Mouse (Mus musculus): ENCODE measurements at regions not wholly inside any gene's neighbourhood (a gene's known extent, or its start where the extent isn't known, plus 50 kb on each side); places are given as distances from the start of the nearest gene placed in this dataset.

- ATAC-seq (replicated peaks; ENCODE audit: low FRiP score) (no peak), DNase-seq (ENCODE audit: low spot score) (no peak)
- no peak overlapping the region for H3K4me2 ChIP-seq
- H3K9me3 ChIP-seq (ENCODE audit: control insufficient read depth, low read length): no peaks in the 10 kb centered on the region
- H3K4me1 ChIP-seq (replicated peaks; ENCODE audit: control insufficient read depth, insufficient read depth, low read length): no peaks in the 10 kb centered on the region
- no peak overlapping the region for H3K4me3 ChIP-seq (ENCODE audit: low read depth, low read length)
- no peaks in the 10 kb centered on the region for H3K36me3 ChIP-seq (ENCODE audit: control insufficient read depth, insufficient read depth, low read length)
- WGBS: 75% methylated on average over 2 of the region's 2 CpGs
- H3K9ac ChIP-seq (ENCODE audit: low read depth, low read length): no peak overlapping the region
- no peak overlapping the region for H3K27ac ChIP-seq (ENCODE audit: low read depth, low read length)
- no peaks in the 10 kb centered on the region for H3K27me3 ChIP-seq (replicated peaks; ENCODE audit: control insufficient read depth, insufficient read depth, low read length)
Measured at GRCm38 (mm10) chr10:87639339-87639738, 117.7 kb downstream of the Pah start.

GRCm38 (mm10) chr10:87649091-87649490 lies 127.5 kb downstream of the Pah start:
- Histone ChIP-seq H3K9ac (ENCODE audit: low read depth, low read length) (no peak overlapping the region), H3K27me3 (replicated peaks; ENCODE audit: control insufficient read depth, insufficient read depth, low read length) (no peaks in the 10 kb centered on the region), H3K4me3 (ENCODE audit: low read depth, low read length) (no peak overlapping the region), H3K27ac (ENCODE audit: low read depth, low read length) (no peak overlapping the region), H3K9me3 (ENCODE audit: control insufficient read depth, low read length) (no peaks in the 10 kb centered on the region), H3K4me1 (replicated peaks; ENCODE audit: control insufficient read depth, insufficient read depth, low read length) (no peaks in the 10 kb centered on the region), H3K4me2 (no peak overlapping the region), H3K36me3 (ENCODE audit: control insufficient read depth, insufficient read depth, low read length) (no peaks in the 10 kb centered on the region)
- ATAC-seq (replicated peaks; ENCODE audit: low FRiP score): no peak
- WGBS: 13% methylated on average over 1 of the region's 1 CpGs
- no peak for DNase-seq (ENCODE audit: low spot score)

- Histone ChIP-seq H3K9me3 (ENCODE audit: control insufficient read depth, low read length) (no peaks in the 10 kb centered on the region), H3K4me1 (replicated peaks; ENCODE audit: control insufficient read depth, insufficient read depth, low read length) (no peaks in the 10 kb centered on the region), H3K36me3 (ENCODE audit: control insufficient read depth, insufficient read depth, low read length) (no peaks in the 10 kb centered on the region), H3K27me3 (replicated peaks; ENCODE audit: control insufficient read depth, insufficient read depth, low read length) (no peaks in the 10 kb centered on the region), H3K27ac (ENCODE audit: low read depth, low read length) (no peak overlapping the region), H3K4me3 (ENCODE audit: low read depth, low read length) (no peak overlapping the region), H3K4me2 (no peak overlapping the region), H3K9ac (ENCODE audit: low read depth, low read length) (no peak overlapping the region)
- DNase-seq (ENCODE audit: low spot score) (no peak), ATAC-seq (replicated peaks; ENCODE audit: low FRiP score) (no peak)
- 75% methylated on average over 8 of the region's 8 CpGs for WGBS
Measured at GRCm38 (mm10) chr10:87652139-87652740, 130.6 kb downstream of the Pah start.

GRCm38 (mm10) chr10:87654112-87654511 lies 132.5 kb downstream of the Pah start:
- H3K4me2 ChIP-seq: no peak overlapping the region
- H3K4me3 ChIP-seq (ENCODE audit: low read depth, low read length): no peak overlapping the region
- WGBS: 69% methylated on average over 4 of the region's 4 CpGs
- no peak for DNase-seq (ENCODE audit: low spot score)
- no peak for ATAC-seq (replicated peaks; ENCODE audit: low FRiP score)
- H3K27me3 ChIP-seq (replicated peaks; ENCODE audit: control insufficient read depth, insufficient read depth, low read length): no peaks in the 10 kb centered on the region
- no peaks in the 10 kb centered on the region for H3K4me1 ChIP-seq (replicated peaks; ENCODE audit: control insufficient read depth, insufficient read depth, low read length)
- no peak overlapping the region for H3K27ac ChIP-seq (ENCODE audit: low read depth, low read length)
- no peaks in the 10 kb centered on the region for H3K9me3 ChIP-seq (ENCODE audit: control insufficient read depth, low read length)
- no peaks in the 10 kb centered on the region for H3K36me3 ChIP-seq (ENCODE audit: control insufficient read depth, insufficient read depth, low read length)
- no peak overlapping the region for H3K9ac ChIP-seq (ENCODE audit: low read depth, low read length)

- ATAC-seq (replicated peaks; ENCODE audit: low FRiP score): no peak
- DNase-seq (ENCODE audit: low spot score): no peak
- no peaks in the 10 kb centered on the region for H3K9me3 ChIP-seq (ENCODE audit: control insufficient read depth, low read length)
Measured at GRCm38 (mm10) chr10:87666020-87666718, 144.6 kb downstream of the Pah start.

GRCm38 (mm10) chr10:87666719-87667387 lies 145.3 kb downstream of the Pah start:
- no peak for ATAC-seq (replicated peaks; ENCODE audit: low FRiP score)
- no peaks in the 10 kb centered on the region for H3K4me1 ChIP-seq (replicated peaks; ENCODE audit: control insufficient read depth, insufficient read depth, low read length)
- DNase-seq (ENCODE audit: low spot score): no peak
- no peaks in the 10 kb centered on the region for H3K9me3 ChIP-seq (ENCODE audit: control insufficient read depth, low read length)
- H3K27ac ChIP-seq (ENCODE audit: low read depth, low read length): no peak overlapping the region
- 74% methylated on average over 7 of the region's 7 CpGs for whole genome bisulfite sequencing
- H3K9ac ChIP-seq (ENCODE audit: low read depth, low read length): no peak overlapping the region
- H3K4me3 ChIP-seq (ENCODE audit: low read depth, low read length): no peak overlapping the region
- H3K36me3 ChIP-seq (ENCODE audit: control insufficient read depth, insufficient read depth, low read length): no peaks in the 10 kb centered on the region
- no peak overlapping the region for H3K4me2 ChIP-seq
- H3K27me3 ChIP-seq (replicated peaks; ENCODE audit: control insufficient read depth, insufficient read depth, low read length): no peaks in the 10 kb centered on the region

More at GRCm38 (mm10) chr10:87666020-87666718, 144.6 kb downstream of the Pah start:
- no peak overlapping the region for H3K4me3 ChIP-seq (ENCODE audit: low read depth, low read length)
- no peak overlapping the region for H3K9ac ChIP-seq (ENCODE audit: low read depth, low read length)
- no peaks in the 10 kb centered on the region for H3K36me3 ChIP-seq (ENCODE audit: control insufficient read depth, insufficient read depth, low read length)
- H3K27me3 ChIP-seq (replicated peaks; ENCODE audit: control insufficient read depth, insufficient read depth, low read length): no peaks in the 10 kb centered on the region
- no peak overlapping the region for H3K27ac ChIP-seq (ENCODE audit: low read depth, low read length)
- no peaks in the 10 kb centered on the region for H3K4me1 ChIP-seq (replicated peaks; ENCODE audit: control insufficient read depth, insufficient read depth, low read length)
- 83% methylated on average over 9 of the region's 9 CpGs for WGBS
- no peak overlapping the region for H3K4me2 ChIP-seq

- DNase-seq (ENCODE audit: low spot score) (no peak), ATAC-seq (replicated peaks; ENCODE audit: low FRiP score) (no peak)
- H3K9ac ChIP-seq (ENCODE audit: low read depth, low read length): no peak overlapping the region
- WGBS: 88% methylated on average over 10 of the region's 10 CpGs
- no peak overlapping the region for H3K27ac ChIP-seq (ENCODE audit: low read depth, low read length)
- H3K9me3 ChIP-seq (ENCODE audit: control insufficient read depth, low read length): no peaks in the 10 kb centered on the region
- H3K27me3 ChIP-seq (replicated peaks; ENCODE audit: control insufficient read depth, insufficient read depth, low read length): no peaks in the 10 kb centered on the region
- H3K36me3 ChIP-seq (ENCODE audit: control insufficient read depth, insufficient read depth, low read length): no peaks in the 10 kb centered on the region
- no peaks in the 10 kb centered on the region for H3K4me1 ChIP-seq (replicated peaks; ENCODE audit: control insufficient read depth, insufficient read depth, low read length)
- no peak overlapping the region for H3K4me3 ChIP-seq (ENCODE audit: low read depth, low read length)
- no peak overlapping the region for H3K4me2 ChIP-seq
Measured at GRCm38 (mm10) chr10:87667651-87668140, 146.1 kb downstream of the Pah start.

- WGBS: 57% methylated on average over 5 of the region's 5 CpGs
- no peaks in the 10 kb centered on the region for H3K27me3 ChIP-seq (replicated peaks; ENCODE audit: control insufficient read depth, insufficient read depth, low read length)
- H3K4me1 ChIP-seq (replicated peaks; ENCODE audit: control insufficient read depth, insufficient read depth, low read length): no peaks in the 10 kb centered on the region
- no peak overlapping the region for H3K9ac ChIP-seq (ENCODE audit: low read depth, low read length)
- no peak overlapping the region for H3K27ac ChIP-seq (ENCODE audit: low read depth, low read length)
- no peaks in the 10 kb centered on the region for H3K36me3 ChIP-seq (ENCODE audit: control insufficient read depth, insufficient read depth, low read length)
- H3K4me2 ChIP-seq: no peak overlapping the region
- H3K9me3 ChIP-seq (ENCODE audit: control insufficient read depth, low read length): no peaks in the 10 kb centered on the region
- no peak overlapping the region for H3K4me3 ChIP-seq (ENCODE audit: low read depth, low read length)
- DNase-seq (ENCODE audit: low spot score): no peak
- ATAC-seq (replicated peaks; ENCODE audit: low FRiP score): no peak
Measured at GRCm38 (mm10) chr10:87674740-87675420, 153.3 kb downstream of the Pah start.
